Mouse (Mus musculus) testis, adult 2 months (tissue): ENCODE data around the gene Prkcsh.

Experiments used
- CTCF ChIP-seq: fragments of 200-500 bp; IDR thresholded peaks from 2 replicates; pipeline ENCODE4 v1.5.1; 2012; ENCODE audit warnings: low read depth, mild to moderate bottlenecking, inconsistent platforms, low read length, moderate library complexity; ENCODE audit not compliant: control insufficient read depth, insufficient read depth, insufficient replicate concordance
- POLR2A ChIP-seq: fragments of 200-500 bp; IDR thresholded peaks from 2 replicates; pipeline ENCODE4 v1.6.1; 2012; ENCODE audit warnings: low read depth, mild to moderate bottlenecking, inconsistent platforms, low read length, moderate library complexity; ENCODE audit not compliant: control insufficient read depth

DNA sequence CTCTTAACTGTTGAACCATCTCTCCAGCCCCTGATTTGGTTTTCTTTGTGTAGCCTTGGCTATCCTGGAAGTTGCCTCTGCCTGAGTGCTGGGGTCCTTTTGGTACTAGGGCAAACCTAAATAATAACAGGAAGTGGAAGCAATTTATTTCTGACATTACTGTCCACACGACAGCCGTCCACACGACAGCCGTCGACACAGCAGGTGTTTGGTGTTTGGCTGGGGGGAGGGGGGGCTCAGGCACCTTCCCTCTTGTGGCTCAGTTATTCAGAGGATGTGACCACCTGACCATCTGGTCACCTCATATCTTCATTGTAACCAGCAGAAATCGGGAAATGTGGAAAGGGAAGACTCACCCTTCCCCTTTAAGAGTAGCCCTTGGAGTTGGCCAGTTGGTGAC is 33.7 kb upstream of the Prkcsh start:
- TF ChIP-seq CTCF (no peak), POLR2A (no peak)
